Mouse (Mus musculus) layer of hippocampus, adult 2 months (tissue): ENCODE results near the gene Sh3bgr. TPM values are rescaled to one million over a fixed set of nuclear protein-coding genes. Genes with fewer than 3 reads are reported as not detected.

ENCODE experiments used
- DNase-seq, 2 experiments: peaks; one replicate each; pipeline ENCODE4 v3.0.0; 2022; ENCODE audit warnings: low spot score in 2 of 2
- H3K27ac ChIP-seq: fragments of 200-600 bp; 2 replicates; pipeline ENCODE4 v1.8.1; 2022
- H3K4me3 ChIP-seq: fragments of 200-600 bp; 2 replicates; pipeline ENCODE4 v1.8.1; 2022; ENCODE audit warnings: mild to moderate bottlenecking
- CTCF ChIP-seq: fragments of 200-600 bp; conservative IDR thresholded peaks from 2 replicates; pipeline ENCODE4 v1.8.1; 2022; ENCODE audit warnings: antibody characterized with exemption, mild to moderate bottlenecking, moderate library complexity
- total RNA-seq, 2 experiments: library from RNA; stranded (reverse); gene quantifications; 2 replicates each; pipeline ENCODE4 v1.2.3; 2021

Gene Sh3bgr
- total RNA-seq, 2 experiments from 2014 or later: 2.1 to 3.3 TPM

GRCm38 (mm10) chr16:96228438-96228837 lies 28.2 kb downstream of the Sh3bgr start:
- no peak for TF ChIP-seq CTCF
- no peak overlapping the region for H3K4me3 ChIP-seq
- no peak for DNase-seq
- H3K27ac ChIP-seq: peak overlapping the region; percentile 84

DNA sequence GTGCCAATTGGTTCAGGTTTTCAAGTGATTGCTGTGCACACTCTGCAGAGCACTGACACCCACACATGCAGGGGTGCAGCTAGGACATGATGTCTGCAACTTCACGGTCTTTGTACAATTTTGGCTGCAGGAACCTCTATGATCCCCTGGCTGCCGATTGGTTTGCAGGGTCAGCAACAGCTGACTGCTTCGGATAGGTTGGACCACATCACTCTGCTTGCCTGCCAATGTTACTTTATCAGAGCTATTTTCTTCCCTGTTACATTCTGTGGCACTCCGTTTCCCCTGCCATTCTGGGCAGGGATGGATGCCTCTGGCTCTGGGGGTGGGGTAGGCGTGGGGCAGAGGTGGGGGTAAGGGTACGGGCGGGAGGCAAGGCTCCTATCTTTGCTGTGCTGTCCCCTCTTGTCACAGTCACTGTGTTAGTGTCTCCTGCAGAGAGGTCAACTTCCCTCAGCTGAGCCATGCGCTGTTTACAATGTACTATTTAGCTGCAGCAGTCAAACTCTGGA lies 28.9 kb downstream of the Sh3bgr start:
- H3K27ac ChIP-seq: peak overlapping the region; percentile 84
- H3K4me3 ChIP-seq: no peak overlapping the region
- peak; percentile 23 to 35 for DNase-seq
- no peak for TF ChIP-seq CTCF

DNA sequence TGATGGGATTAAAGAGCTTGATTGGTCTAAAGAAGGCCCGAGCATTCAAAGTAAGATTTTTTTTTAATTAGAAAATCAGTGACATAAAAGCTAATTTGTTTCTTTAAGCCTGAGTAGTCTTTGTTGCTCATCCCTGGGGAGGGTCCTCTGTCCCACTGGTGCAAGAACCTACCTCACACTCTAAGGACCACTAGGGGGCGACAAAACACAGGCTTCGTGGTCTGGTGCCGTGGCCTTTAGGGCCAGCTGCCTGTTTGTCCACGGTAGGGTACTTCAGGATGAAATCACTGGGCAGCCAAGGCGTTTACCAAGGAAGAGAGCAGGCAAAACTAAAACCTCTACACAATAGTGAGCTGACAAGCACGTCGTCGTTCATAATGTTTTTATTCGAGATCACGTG lies 30.2 kb downstream of the Sh3bgr start:
- Histone ChIP-seq H3K4me3 (no peak overlapping the region), H3K27ac (no peak overlapping the region)
- TF ChIP-seq CTCF: peak; percentile 92
- DNase-seq: peak; percentile 70 to 81

GRCm38 (mm10) chr16:96231251-96231650 lies 31.0 kb downstream of the Sh3bgr start:
- H3K4me3 ChIP-seq: no peak overlapping the region
- no peak for DNase-seq
- no peak overlapping the region for H3K27ac ChIP-seq
- no peak for TF ChIP-seq CTCF

DNA sequence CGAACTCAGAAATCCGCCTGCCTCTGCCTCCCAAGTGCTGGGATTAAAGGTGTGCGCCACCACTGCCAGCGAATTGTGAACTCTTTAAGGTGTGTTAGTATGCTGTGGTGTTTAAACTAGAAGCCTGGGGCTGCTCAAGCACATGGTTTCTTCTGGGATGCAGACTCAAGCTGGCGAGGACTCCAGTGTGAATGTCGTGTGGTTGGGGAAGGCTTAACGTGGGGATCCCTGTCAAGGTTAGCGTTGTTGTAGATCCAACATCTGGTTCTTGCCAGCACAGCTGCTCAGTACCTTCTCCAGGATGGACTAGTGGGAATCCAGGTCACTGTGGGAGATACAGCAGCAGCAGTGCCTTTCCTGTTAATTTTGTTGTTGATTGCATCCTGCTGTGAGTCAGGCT lies 31.7 kb downstream of the Sh3bgr start:
- Histone ChIP-seq H3K4me3 (no peak overlapping the region), H3K27ac (no peak overlapping the region)
- TF ChIP-seq CTCF: no peak
- DNase-seq: no peak

GRCm38 (mm10) chr16:96233996-96234395 lies 33.7 kb downstream of the Sh3bgr start:
- Histone ChIP-seq H3K27ac (no peak overlapping the region), H3K4me3 (no peak overlapping the region)
- TF ChIP-seq CTCF: no peak
- no peak for DNase-seq

DNA sequence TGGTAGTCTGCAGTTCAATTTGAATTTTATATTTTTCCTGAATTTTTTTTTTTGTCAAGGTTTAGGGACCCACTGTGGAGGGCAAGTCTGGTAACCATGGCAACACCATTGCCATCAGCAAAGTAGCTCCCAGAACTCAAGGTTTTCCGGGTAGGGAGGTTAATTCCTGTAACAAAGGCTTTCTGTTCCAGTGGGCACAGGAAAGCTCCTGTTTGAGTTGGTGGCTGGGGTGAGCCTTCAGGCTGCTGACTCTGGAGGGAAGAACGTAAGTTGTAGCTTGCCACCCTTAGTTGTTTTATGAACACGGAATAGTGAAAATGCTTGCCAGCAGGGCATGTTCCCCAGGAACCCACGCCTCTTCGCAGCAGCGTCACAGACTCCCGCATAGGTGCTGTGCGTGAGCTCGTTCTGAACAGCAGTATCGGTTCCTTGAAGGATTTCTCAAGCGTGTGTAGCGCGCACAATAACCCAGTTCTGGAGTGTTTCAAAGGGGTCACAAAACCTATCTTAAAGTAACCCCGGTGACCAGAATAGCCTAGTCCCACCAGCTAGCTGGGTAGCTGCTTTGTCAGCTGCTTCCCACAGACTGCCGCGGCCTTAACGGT lies 35.2 kb downstream of the Sh3bgr start, which contains the start of gene B3galt5:
B3galt5 (plus strand) TSS at position 436 of the 605 bp plus-strand sequence.
- H3K27ac ChIP-seq: peak within 1 kb of the TSS; percentile 75
- TF ChIP-seq CTCF: no peak
- peak within 1 kb of the TSS; percentile 8; the same call in 1 of the 2 replicates for H3K4me3 ChIP-seq
- peak; percentile 17 to 23 for DNase-seq

DNA sequence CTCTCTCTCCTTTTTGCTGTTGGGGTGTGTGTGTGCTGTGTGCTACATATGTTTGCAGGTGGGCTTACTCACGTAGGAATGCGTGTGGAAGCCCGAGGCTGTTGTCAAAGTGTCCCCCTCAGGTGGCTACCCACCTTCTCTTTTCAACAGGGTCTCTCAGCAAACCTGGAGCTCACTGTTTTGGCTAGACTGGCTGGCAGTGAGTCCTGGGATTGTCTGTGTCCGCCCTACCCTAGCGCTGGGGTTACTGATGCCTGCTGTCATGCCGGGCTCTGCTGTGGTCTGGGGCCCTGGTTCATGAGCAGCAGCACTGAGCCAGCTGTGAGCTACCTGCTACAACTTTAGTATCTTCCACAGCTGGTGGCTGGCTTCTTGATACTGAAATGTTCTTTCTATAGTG lies 44.2 kb downstream of the Sh3bgr start:
- no peak for DNase-seq
- H3K27ac ChIP-seq: no peak overlapping the region
- no peak for TF ChIP-seq CTCF
- H3K4me3 ChIP-seq: no peak overlapping the region

GRCm38 (mm10) chr16:96249635-96250034 lies 49.4 kb downstream of the Sh3bgr start:
- DNase-seq: peak; percentile 63 to 85
- Histone ChIP-seq H3K4me3 (no peak overlapping the region), H3K27ac (peak overlapping the region; percentile 77)
- TF ChIP-seq CTCF: no peak

GRCm38 (mm10) chr16:96252146-96252545 lies 51.9 kb downstream of the Sh3bgr start:
- Histone ChIP-seq H3K4me3 (no peak overlapping the region), H3K27ac (no peak overlapping the region)
- no peak for TF ChIP-seq CTCF
- DNase-seq: no peak

- H3K27ac ChIP-seq: no peak overlapping the region
- DNase-seq: no peak
- TF ChIP-seq CTCF: no peak
- no peak overlapping the region for H3K4me3 ChIP-seq
Measured at GRCm38 (mm10) chr16:96258429-96258828, 58.2 kb downstream of the Sh3bgr start.

GRCm38 (mm10) chr16:96271736-96272135 lies 71.5 kb downstream of the Sh3bgr start:
- no peak for DNase-seq
- no peak for TF ChIP-seq CTCF
- H3K4me3 ChIP-seq: no peak overlapping the region
- H3K27ac ChIP-seq: no peak overlapping the region

- no peak for DNase-seq
- peak overlapping the region; percentile 80 for H3K27ac ChIP-seq
- TF ChIP-seq CTCF: no peak
- H3K4me3 ChIP-seq: peak overlapping the region; percentile 39; the same call in 1 of the 2 replicates
Measured at GRCm38 (mm10) chr16:96272929-96273619, 72.8 kb downstream of the Sh3bgr start.

DNA sequence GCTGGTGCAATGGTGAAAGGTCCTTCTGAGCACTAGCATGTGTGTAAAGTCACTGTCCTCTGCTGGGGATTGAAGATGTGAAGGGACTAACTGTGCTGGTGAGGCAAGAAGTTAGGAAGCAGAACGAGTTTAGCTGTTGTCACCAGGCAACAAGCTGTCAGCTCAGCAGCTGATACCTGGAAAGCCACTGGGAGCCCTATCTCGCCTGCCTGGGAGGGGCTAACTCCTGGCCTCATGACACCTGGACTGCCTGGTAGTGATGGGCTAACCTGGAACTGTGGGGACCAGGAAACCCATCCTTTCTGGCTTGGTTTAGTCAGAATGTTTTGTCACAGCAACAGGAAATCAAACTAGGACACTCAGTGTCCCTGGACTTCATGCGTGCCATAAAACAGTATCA lies 76.3 kb downstream of the Sh3bgr start:
- Histone ChIP-seq H3K27ac (no peak overlapping the region), H3K4me3 (no peak overlapping the region)
- no peak for TF ChIP-seq CTCF
- DNase-seq: no peak

Other genes with a start within 250 kb of the Sh3bgr start
- gene Psmg1, start 209.5 kb upstream of the Sh3bgr start, total RNA-seq: 10 to 100 TPM; 13.7 to 15.6 TPM
- gene Brwd1, start 117.9 kb upstream of the Sh3bgr start, total RNA-seq: 100 to 1,000 TPM; 141 to 150 TPM
- 10 to 100 TPM; 68.5 to 73.7 TPM for gene Hmgn1, start 72.7 kb upstream of the Sh3bgr start, total RNA-seq
- 10 to 100 TPM; 66.8 to 69.8 TPM for gene Wrb, start 55.0 kb upstream of the Sh3bgr start, total RNA-seq
- gene Lca5l, start 8.2 kb upstream of the Sh3bgr start, total RNA-seq: 1 to 10 TPM; 2.4 to 2.7 TPM
- gene B3galt5, start 35.4 kb downstream of the Sh3bgr start, total RNA-seq: 10 to 100 TPM; 54.5 to 57.4 TPM
- not detected for gene Itgb2l, start 243.2 kb downstream of the Sh3bgr start, total RNA-seq